In genomic region chr6:61083346-61083745, GRCm38 (mm10) we compare ENCODE assay signal across 23 mouse cellular contexts.
"Had no signal": no experiment of that assay in that cellular context is flagged by ENCODE, and none has a peak within 500 bp of the region (broad histone marks: within the 10 kb centered on the region; RNA-seq: fewer than 3 reads in every experiment).

No protein-coding gene starts in this region.

- H3K36me3 ChIP-seq: heart, embryonic 13.5 days; heart, embryonic 15.5 days; hindbrain, embryonic 13.5 days; hindbrain, embryonic 15.5 days; limb, embryonic 10.5 days; limb, embryonic 12.5 days; liver, embryonic 13.5 days had no signal

- DNase-seq: gastrocnemius, postnatal 14 days; gastrocnemius, postnatal 36 days; heart, adult 2 months; heart, postnatal 14 days; heart, postnatal 36 days; kidney, adult 2 months; kidney, adult 9 months; kidney, postnatal 14 days; kidney, postnatal 36 days; layer of hippocampus, adult 9-11 months; liver; liver, embryonic 13.5 days had no signal

- ATAC-seq: hindbrain, postnatal 0 days; intestine, embryonic 16.5 days had no signal

- H3K4me2 ChIP-seq: heart, embryonic 11.5 days; heart, embryonic 13.5 days; heart, embryonic 15.5 days; hindbrain, embryonic 13.5 days; hindbrain, embryonic 15.5 days; limb, embryonic 12.5 days; liver, embryonic 11.5 days; liver, embryonic 13.5 days had no signal

- H3K27ac ChIP-seq: heart, adult 2 months; heart, embryonic 13.5 days; heart, embryonic 15.5 days; hindbrain, embryonic 13.5 days; hindbrain, embryonic 15.5 days; hindbrain, postnatal 0 days; left cerebral cortex, adult 2 months; limb, embryonic 10.5 days; limb, embryonic 12.5 days; liver, embryonic 13.5 days had no signal

- H3K27me3 ChIP-seq: heart, embryonic 13.5 days; heart, embryonic 15.5 days; hindbrain, embryonic 13.5 days; hindbrain, embryonic 15.5 days; limb, embryonic 12.5 days; liver, embryonic 13.5 days had no signal

- H3K4me1 ChIP-seq: heart, embryonic 13.5 days; heart, embryonic 15.5 days; liver, embryonic 13.5 days had no signal

- H3K9me3 ChIP-seq: heart, embryonic 13.5 days; heart, embryonic 15.5 days; hindbrain, embryonic 15.5 days; limb, embryonic 10.5 days; limb, embryonic 12.5 days; liver, embryonic 13.5 days had no signal

- H3K4me3 ChIP-seq: heart, adult 2 months; heart, embryonic 13.5 days; heart, embryonic 15.5 days; hindbrain, embryonic 13.5 days; hindbrain, embryonic 15.5 days; left cerebral cortex, adult 2 months; limb, embryonic 10.5 days; limb, embryonic 12.5 days; liver, embryonic 13.5 days had no signal

- H3K9ac ChIP-seq: heart, embryonic 13.5 days; heart, embryonic 15.5 days; hindbrain, embryonic 13.5 days; hindbrain, embryonic 15.5 days; limb, embryonic 12.5 days; liver, embryonic 13.5 days had no signal
